Mouse (Mus musculus) CH12.LX (cell line): Measurements from ENCODE around the gene Cfap54.

ENCODE experiments used
- BHLHE40 ChIP-seq: IDR thresholded peaks from 2 replicates; pipeline ENCODE4 v1.6.1; 2011; ENCODE audit warnings: mild to moderate bottlenecking, low read depth, low read length, improper control_type of control experiment
- CTCF ChIP-seq, 2 experiments: IDR thresholded peaks in 1 of 2; conservative IDR thresholded peaks in 1 of 2; 2 replicates each; pipeline ENCODE4 v1.5.1; 2011 to 2012; ENCODE audit warnings: low read depth in 2 of 2, low read length in 2 of 2, improper control_type of control experiment in 1 of 2, inconsistent platforms in 1 of 2, mild to moderate bottlenecking in 1 of 2, moderate library complexity in 1 of 2
- EP300 ChIP-seq: IDR thresholded peaks from 2 replicates; pipeline ENCODE4 v1.6.1; 2011; ENCODE audit warnings: low read length, improper control_type of control experiment
- POLR2A ChIP-seq: IDR thresholded peaks from 2 replicates; pipeline ENCODE4 v1.6.1; 2011; ENCODE audit warnings: low read depth, mild to moderate bottlenecking, improper control_type of control experiment, low read length
- POLR2AphosphoS2 ChIP-seq: IDR thresholded peaks from 2 replicates; pipeline ENCODE4 v1.6.1; 2011; ENCODE audit warnings: low read depth, low read length, improper control_type of control experiment
- RCOR1 ChIP-seq: conservative IDR thresholded peaks from 2 replicates; pipeline ENCODE4 v1.6.1; 2012; ENCODE audit warnings: low read depth, mild to moderate bottlenecking, inconsistent platforms, low read length, improper control_type of control experiment
- ZC3H11A ChIP-seq: IDR thresholded peaks from 2 replicates; pipeline ENCODE4 v1.6.1; 2012; ENCODE audit warnings: low read depth, mild to moderate bottlenecking, inconsistent platforms, low read length, improper control_type of control experiment

GRCm38 (mm10) chr10:92998536-92998935 is 82.9 kb downstream of the Cfap54 start:
- TF ChIP-seq CTCF (conservative IDR thresholded peaks at IDR 0.05 in 1 of 2, IDR thresholded peaks at IDR 0.05 in 1 of 2; ENCODE audit: low read depth in 2 of 2, low read length in 2 of 2), result no peak
- no peak for TF ChIP-seq EP300
- no peak for TF ChIP-seq POLR2AphosphoS2
- no peak for TF ChIP-seq RCOR1
- no peak for TF ChIP-seq BHLHE40
- TF ChIP-seq ZC3H11A, result no peak
- no peak for TF ChIP-seq POLR2A
